Mouse (Mus musculus) heart, postnatal 14 days (tissue): ENCODE data around the gene Usp49. TPM values are rescaled to one million over a fixed set of nuclear protein-coding genes. Genes with fewer than 3 reads are reported as not detected.
"Not testable (repeated sequence)": the region's sequence is repeated elsewhere in the genome, so short reads cannot be mapped to it uniquely, and the experiment has no call there.

Source experiments
- DNase-seq, 2 experiments: peaks; one replicate each; pipeline ENCODE4 v3.0.0; 2021 to 2022
- intact Hi-C: fragments of 180-260 bp; cut with DNase I; formaldehyde crosslinking; loops from one replicate; pipeline ENCODE4 v1.15.1; 2025
- long read RNA-seq, 2 experiments: library from polyadenylated mRNA; stranded (forward); transcript quantifications; one replicate each; pipeline ENCODE4 v2.0.0; 2021
- total RNA-seq, 2 experiments: library from RNA; stranded (reverse); gene quantifications; 2 replicates each; pipeline ENCODE4 v1.2.3; 2021

Gene Usp49
- 1 to 10 TPM; 4.4 to 4.5 TPM for total RNA-seq
- long read RNA-seq, experiment 1 = 0 reads
- long read RNA-seq, experiment 2, partial matches to known transcripts = 1 of 1 reads
- long read RNA-seq, experiment 2, other reads (novel, unspliced or antisense) = 0 of 1 reads

DNA sequence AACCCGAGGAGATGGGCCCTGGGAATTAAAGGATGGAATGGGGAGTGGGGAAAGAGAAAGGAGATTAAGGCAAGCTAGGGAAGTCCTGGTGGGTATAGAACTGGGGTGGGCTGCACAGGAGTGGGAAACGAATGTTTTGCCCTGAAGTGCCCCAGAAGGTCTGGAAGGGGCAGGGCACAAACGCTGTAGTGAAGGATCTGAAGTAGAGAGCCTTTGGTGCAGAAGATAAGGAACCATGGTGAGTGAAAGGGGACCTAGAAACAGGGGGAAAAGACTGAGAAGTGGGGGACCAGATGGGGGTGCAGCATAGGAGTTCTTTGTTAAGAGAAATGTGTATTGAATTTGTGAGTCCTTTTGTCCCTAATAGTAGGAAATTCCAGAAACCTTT is at the start of gene Usp49:
Gene Usp49 (plus strand): TSS at position 13 of the 388 bp plus-strand sequence.
- intact Hi-C loops = loop anchor here (5.0 kb wide), 1 partner anchor 47 kb away; no protein-coding TSS in a partner anchor
- DNase-seq = no peak

- no peak for DNase-seq
- intact Hi-C loops = no loop called here
These were observed 49.5 kb upstream of the Usp49 start for GRCm38 (mm10) chr17:47580962-47581361.

DNA sequence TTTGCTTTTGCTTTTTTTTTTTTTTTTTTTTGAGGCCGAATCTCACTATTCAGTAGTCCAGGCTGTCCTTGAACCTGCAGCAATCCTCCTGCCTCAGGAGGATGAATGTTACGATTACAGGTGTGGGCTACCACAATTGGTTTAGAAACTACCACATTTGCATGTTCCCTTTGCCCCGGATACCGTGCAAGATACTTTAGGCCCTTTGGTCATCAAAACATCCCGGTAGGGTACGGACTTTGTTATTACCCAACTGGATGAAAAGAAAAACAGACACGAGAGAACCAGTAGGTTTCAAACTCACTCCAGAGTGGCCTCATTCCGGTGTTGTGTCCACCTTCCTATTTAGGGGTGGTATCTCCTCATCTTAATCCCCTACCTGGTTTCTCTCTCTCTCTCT is 42.0 kb upstream of the Usp49 start:
- no peak for DNase-seq
- intact Hi-C loops = no loop called here

GRCm38 (mm10) chr17:47591073-47591472 is 39.4 kb upstream of the Usp49 start:
- intact Hi-C loops = no loop called here
- DNase-seq = no peak

DNA sequence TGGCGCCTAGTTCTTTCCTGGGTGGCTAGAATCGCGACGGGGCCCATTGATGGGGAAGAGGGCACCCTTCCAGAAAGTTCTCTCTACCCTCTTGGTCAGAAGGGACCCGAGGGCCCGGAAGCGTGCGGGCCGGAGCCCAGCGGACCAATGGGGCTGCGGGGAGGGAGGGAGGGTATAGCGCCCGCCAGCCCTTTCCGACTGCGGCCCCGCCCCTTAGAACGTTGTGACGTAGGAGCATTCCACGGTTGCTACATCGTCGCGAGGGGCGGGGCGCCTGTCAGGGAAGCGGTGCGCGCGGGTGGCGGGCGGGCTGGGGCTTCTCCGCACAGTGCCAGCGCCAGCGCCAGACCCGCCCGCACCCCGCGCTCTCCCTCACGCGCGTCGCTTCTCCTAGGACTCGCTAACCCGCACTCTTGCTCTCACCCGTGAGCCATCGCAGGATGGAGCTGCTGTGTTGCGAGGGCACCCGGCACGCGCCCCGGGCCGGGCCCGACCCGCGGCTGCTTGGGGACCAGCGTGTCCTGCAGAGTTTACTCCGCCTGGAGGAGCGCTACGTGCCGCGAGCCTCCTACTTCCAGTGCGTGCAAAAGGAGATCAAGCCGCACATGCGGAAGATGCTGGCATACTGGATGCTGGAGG is 37.2 kb upstream of the Usp49 start:
- DNase-seq = peak; percentile 96 to 98
- intact Hi-C loops = no loop called here

DNA sequence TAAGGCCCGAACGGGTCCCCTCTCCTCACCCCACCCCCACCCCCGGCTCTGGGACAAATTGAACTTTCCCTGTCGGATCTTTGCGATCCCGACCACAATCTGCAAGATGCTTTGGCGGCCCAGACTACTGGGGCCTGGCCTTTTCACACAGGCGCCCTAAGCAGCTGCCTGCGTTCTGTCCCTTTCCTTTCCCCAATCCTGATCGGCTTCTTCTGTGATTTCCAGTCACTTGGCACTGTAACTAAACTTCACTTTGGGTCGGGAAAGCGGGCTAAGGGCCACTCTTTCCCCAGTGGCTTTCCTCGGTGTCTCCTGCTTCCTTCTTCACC is 36.7 kb upstream of the Usp49 start:
- peak in 1 of 2 experiments; percentile 58 for DNase-seq
- intact Hi-C loops = loop anchor here (1.0 to 2.0 kb wide), 3 partner anchors 15 to 83 kb away; no protein-coding TSS in a partner anchor

DNA sequence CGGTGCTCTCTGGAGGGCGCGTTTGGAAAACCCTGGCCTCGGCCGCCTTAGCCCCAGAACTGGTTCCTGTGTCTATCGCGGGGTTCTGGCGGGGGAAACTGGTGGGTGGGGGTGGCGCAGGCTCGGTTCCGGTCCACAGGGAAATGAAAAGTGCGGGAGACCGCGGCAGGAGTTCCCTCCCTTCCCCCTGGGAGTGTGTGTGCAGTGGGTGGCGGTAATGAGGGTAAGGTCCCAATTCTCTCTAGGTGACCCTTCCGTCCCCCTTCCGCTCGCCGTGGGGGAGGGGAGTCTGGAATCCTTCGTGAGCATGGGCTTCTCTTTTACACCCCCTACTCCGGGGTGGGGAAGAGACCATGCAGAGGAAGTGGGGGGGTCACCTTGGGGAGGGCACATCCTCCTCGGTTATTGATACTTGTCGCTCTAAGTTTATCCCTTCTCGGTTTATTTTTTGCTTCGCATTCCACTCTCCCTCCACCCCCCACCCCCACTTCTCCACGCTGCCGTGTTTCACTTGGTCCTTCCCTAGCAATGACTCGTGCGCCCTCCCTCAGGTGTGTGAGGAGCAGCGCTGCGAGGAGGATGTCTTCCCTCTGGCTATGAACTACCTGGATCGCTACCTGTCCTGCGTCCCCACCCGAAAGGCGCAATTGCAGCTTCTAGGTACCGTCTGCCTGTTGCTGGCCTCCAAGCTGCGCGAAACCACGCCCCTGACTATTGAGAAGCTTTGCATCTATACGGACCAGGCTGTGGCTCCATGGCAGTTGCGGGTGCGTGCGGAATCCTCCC is 36.1 kb upstream of the Usp49 start:
- intact Hi-C loops = loop anchor here (1.0 to 2.0 kb wide), 3 partner anchors 14 to 83 kb away; no protein-coding TSS in a partner anchor

DNA sequence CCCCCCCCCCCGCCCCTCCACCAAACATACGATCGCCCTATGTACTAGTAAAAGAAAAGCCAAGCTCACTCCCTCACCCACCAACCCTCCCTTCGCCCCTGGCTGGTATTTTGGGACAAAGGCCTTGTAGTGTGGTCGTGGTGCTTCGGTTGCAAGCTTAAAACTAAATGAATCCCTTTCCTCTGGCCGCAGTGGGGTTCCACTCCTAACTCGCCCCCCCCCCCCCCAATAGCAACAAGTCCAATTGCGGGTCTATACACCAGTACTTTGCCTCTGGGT is 35.6 kb upstream of the Usp49 start:
- intact Hi-C loops = loop anchor here (1.0 to 2.0 kb wide), 3 partner anchors 14 to 84 kb away; no protein-coding TSS in a partner anchor

More for the DNA sequence above, 36.1 kb upstream of the Usp49 start:
- DNase-seq = peak; percentile 14 to 54

GRCm38 (mm10) chr17:47595248-47596161 is 35.0 kb upstream of the Usp49 start:
- intact Hi-C loops = loop anchor here (2.0 kb wide), 2 partner anchors 13 to 73 kb away; no protein-coding TSS in a partner anchor
- DNase-seq = peak; percentile 71

More for the DNA sequence above, 35.6 kb upstream of the Usp49 start:
- DNase-seq = no peak

DNA sequence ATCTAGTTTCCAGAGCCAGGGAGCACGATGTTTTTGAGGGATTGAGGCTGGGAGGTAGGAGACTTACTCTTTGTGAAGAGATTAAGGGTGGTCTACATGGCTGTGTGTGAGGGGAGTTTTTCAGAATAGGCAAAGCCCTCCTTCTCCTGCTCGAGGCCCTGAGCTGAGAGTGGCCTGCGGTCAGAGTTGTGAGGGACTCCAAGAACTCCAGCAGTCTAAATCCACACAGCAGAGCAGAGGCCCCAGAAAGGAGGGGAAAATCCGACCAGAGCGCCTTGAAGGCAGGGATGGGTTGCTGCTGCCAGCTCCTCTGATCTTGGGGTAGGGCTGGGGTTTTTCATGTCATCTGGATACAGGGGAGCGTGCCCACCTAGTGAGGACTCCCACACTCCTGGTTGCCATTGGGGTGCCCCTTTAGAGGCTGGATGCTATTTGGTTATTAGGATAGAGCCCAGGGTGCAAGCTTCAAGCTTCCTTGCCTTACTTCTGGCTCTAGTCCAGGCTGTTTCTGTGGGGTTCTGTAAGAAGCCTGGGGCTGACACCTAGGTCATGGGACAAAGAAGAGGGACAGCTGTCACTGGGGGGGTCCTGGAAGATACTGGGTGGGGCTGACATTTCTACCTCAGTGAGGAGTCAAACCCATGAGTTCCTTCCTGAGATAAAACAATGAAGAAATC is 34.2 kb upstream of the Usp49 start:
- intact Hi-C loops = no loop called here
- DNase-seq = peak; percentile 19 to 22

DNA sequence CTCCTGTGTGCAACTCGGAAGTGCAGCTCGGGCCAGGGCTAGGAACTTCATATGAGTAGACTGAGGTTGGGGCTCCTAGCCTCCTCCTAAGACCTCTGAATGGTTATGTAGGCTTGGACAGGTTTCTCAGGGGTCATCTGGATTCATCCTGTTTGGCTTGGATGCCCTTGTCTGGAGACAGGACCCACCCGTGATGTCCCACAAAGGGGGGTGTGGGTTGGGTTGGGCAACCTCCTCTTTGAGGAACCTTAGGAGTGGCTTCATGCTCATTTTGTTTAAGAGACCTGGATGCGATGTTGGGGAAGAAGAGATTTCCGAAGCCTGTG is 33.7 kb upstream of the Usp49 start:
- intact Hi-C loops = no loop called here
- DNase-seq = peak; percentile 10 to 15

- DNase-seq = peak; percentile 11 to 19
- intact Hi-C loops = no loop called here
These were observed 33.2 kb upstream of the Usp49 start for GRCm38 (mm10) chr17:47597261-47597660.

DNA sequence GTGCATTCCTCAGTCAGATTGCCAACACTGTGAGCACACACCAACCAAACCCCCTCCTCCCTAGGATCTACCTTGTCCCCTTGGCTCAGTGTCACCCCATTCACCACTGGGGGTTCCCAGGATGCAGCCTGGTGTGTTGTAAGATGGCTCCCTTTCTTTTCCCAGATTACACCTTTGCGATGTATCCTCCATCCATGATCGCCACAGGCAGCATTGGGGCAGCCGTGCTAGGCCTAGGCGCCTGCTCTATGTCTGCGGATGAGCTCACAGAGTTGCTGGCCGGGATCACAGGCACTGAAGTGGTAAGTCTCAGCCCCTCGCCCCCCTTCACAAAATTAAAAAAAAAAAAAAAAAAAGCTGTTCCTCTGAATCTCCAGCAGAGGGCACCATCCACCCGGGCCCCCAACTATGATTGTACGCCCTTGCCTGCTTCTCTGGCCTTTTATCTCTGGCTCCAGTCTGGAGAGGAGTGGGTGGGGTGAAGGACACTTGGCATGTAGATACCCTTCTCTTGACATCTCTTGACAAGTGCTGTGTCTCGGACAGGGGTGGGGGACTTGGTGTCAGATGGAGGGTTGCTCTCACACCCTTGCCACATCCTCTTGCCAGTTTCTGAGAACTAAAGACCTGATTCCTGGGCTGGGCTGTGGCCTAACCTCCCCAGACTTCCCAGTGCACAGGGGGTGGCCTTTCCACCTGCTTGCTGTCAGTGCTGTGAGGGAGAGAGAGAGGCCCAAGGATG is 32.5 kb upstream of the Usp49 start:
- intact Hi-C loops = no loop called here

GRCm38 (mm10) chr17:47598580-47599304 is 31.7 kb upstream of the Usp49 start:
- intact Hi-C loops, DNase-seq: not testable (repeated sequence)

More for the DNA sequence above, 32.5 kb upstream of the Usp49 start:
- DNase-seq = peak; percentile 36 to 59

DNA sequence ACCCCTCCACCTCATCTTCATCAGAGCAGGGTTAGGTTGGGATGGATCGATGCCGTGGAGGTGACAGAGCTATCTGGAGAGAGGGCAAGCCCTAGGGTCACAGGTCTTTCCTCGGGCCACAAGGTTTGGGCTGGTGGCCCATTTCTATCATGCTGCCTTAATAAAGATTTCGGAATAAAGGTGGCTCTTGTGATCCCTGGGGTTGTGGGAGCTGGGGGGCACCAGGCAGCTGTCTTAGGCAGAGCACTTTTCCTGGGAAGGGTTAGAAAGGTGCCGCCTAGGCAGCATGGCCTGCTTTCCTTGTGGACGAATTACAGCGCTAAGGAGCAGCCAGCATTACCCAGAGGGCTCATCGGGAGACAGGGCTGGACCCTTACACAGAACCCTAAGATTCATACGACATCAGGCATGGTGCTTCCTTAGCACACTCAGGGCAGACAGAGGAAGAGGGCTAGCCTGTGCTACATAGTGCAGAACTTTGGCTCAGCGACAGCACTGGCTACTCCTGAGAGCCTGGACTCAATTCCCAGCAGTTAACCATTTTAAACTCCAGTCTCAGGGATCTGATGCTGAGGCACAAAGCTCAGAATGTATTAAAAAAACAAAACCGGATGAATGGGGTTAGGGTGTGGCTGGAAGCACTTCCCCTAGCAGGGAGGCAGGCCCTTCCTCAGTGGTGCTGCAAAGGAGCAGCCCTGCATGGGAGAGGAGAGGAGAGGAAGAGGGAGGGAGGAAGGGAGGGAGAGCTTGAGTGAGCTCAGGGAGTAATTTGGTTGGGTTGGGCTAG is 30.8 kb upstream of the Usp49 start:
- peak; percentile 23 to 29 for DNase-seq
- intact Hi-C loops = loop anchor here (10.0 kb wide), 1 partner anchor 195 kb away; the partner anchor contains the start of gene Guca1a

DNA sequence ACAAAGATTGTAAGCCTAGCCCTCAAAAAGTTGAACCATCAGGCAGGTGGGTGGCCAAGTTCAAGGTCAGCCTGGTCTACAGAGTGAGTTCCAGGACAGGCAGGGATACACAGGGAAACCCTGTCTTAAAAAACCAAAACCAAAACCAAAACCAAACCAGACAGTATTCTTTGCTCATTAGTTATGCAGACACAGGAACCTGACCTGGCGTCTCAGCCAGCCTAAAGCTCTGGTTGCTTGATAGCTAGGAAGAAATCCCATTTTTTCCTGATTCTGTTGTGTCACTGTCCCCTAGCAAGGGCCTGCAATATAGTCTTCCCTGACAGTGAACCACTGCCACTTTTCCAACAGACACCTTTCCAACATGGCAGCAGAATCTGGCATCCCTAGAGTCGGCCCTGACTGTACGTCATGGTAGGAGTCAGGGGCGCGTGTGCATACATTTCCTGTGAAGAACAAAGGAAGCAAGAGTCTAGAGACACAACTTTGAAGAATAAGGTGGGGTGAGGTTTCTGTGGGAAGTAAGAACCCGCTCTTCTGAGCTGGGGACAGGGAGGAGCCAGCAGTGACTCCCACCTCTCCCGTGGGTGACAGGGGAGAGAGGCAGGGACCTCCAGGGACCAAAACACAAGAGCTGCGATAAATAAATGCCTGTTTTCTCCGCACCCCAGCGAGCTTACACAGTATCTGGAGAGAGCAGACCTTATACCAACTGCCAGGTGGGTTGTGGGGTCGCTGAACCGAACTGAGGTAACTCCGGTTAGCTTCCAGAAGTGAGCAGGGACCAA is 29.7 kb upstream of the Usp49 start:
- intact Hi-C loops = loop anchor here (10.0 kb wide), 1 partner anchor 196 kb away; the partner anchor contains the start of gene Guca1a
- no peak for DNase-seq

DNA sequence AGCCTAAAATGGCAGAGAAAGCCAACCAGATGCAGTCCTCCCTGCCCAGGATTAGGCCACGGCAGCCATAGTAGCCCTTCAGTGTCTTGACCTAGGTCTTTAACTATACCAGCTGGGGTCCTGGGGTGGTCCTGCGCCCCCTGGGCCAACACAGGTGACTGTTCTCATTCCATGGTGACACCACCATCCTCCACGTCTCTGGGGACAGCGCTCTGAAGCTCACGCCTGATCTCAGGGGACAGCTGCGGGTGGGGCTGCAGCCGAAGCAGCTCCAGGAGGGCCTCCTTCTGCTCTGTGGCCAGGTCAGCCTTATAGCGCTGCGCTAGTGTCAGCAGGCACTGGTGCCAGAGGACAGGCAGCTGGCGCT is 29.1 kb upstream of the Usp49 start:
- DNase-seq = no peak
- intact Hi-C loops = loop anchor here (10.0 kb wide), 1 partner anchor 197 kb away; the partner anchor contains the start of gene Guca1a
